Mouse (Mus musculus) heart, postnatal 0 days (tissue): Measurements from ENCODE around the gene Dvl2. TPM values are rescaled to one million over a fixed set of nuclear protein-coding genes. Genes with fewer than 3 reads are reported as not detected.

Experiments
- ATAC-seq: fragments of 200-750 bp; cut with Nextera tagmentation; 2 replicates; pipeline ENCODE4 v1.8.0; 2017; ENCODE audit warnings: low read depth, moderate number of reproducible peaks, moderate library complexity; ENCODE audit not compliant: insufficient read depth
- DNase-seq: peaks from one replicate; pipeline ENCODE4 v3.0.0-alpha.2; 2016; ENCODE audit warnings: low spot score
- H3K27ac ChIP-seq: fragments of 300-500 bp; sonication (generic); 2 replicates; pipeline ENCODE4 v1.5.1; 2014; ENCODE audit warnings: low read depth, mild to moderate bottlenecking
- H3K27me3 ChIP-seq: fragments of 300-500 bp; sonication (generic); 2 replicates; pipeline ENCODE4 v1.6.1; 2014; ENCODE audit warnings: low read length, mixed read lengths; ENCODE audit not compliant: control insufficient read depth, insufficient read depth
- H3K36me3 ChIP-seq: fragments of 300-500 bp; sonication (generic); replicated peaks from 2 replicates; pipeline ENCODE4 v1.6.1; 2014; ENCODE audit warnings: low read length, mixed read lengths; ENCODE audit not compliant: control insufficient read depth, insufficient read depth
- H3K4me1 ChIP-seq: fragments of 300-500 bp; sonication (generic); 2 replicates; pipeline ENCODE4 v1.6.1; 2014; ENCODE audit warnings: antibody characterized with exemption; ENCODE audit not compliant: control insufficient read depth, insufficient read depth
- H3K4me2 ChIP-seq: fragments of 300-500 bp; sonication (generic); 2 replicates; pipeline ENCODE4 v1.6.1; 2014; ENCODE audit warnings: low read depth, mild to moderate bottlenecking, low read length, moderate library complexity
- H3K4me3 ChIP-seq: fragments of 300-500 bp; sonication (generic); 2 replicates; pipeline ENCODE4 v1.5.1; 2014; ENCODE audit warnings: low read depth, low read length
- H3K9ac ChIP-seq: fragments of 300-500 bp; sonication (generic); replicated peaks from 2 replicates; pipeline ENCODE4 v1.6.1; 2014; ENCODE audit warnings: low read depth, low read length, mixed read lengths
- H3K9me3 ChIP-seq: fragments of 300-500 bp; sonication (generic); replicated peaks from 2 replicates; pipeline ENCODE4 v1.6.1; 2016; ENCODE audit warnings: low read length; ENCODE audit not compliant: control insufficient read depth
- CTCF ChIP-seq: IDR thresholded peaks from 2 replicates; pipeline ENCODE4 v1.5.1; 2016; ENCODE audit warnings: antibody characterized with exemption, control low read depth, low read depth
- EP300 ChIP-seq: IDR thresholded peaks from 2 replicates; pipeline ENCODE4 v1.6.1; 2016; ENCODE audit warnings: antibody characterized with exemption, low read depth
- WGBS: fragments of 180-500 bp; shearing (Covaris S2); extraction: QIAGEN DNeasy Blood & Tissue Kit; methylation state at CpG from one replicate; pipeline ENCODE4 v1.1.7; 2014; 5-methylcytosine and 5-hydroxymethylcytosine counted together
- polyA plus RNA-seq: library from polyadenylated mRNA; unstranded; fragments of >200 nt; fragmentation: Nextera tagmentation; extraction: Ambion mirVana; gene quantifications from 2 replicates; pipeline ENCODE4 v1.2.1, GENCODE M21; 2015
- total RNA-seq: library from RNA; depleted of rRNA; stranded (reverse); fragments of >200 nt; gene quantifications from 2 replicates; pipeline ENCODE4 v1.2.3, GENCODE M21; 2014; ENCODE audit warnings: low replicate concordance

The Dvl2 gene
- total and polyA plus RNA-seq, 2 experiments from 2014 or later = 6.5 to 10.8 TPM

GRCm38 (mm10) chr11:70001159-70001558, 764 bp downstream of the Dvl2 start:
- 7% methylated on average over 8 of the region's 8 CpGs for WGBS
- Histone ChIP-seq H3K9me3 (no peaks in the 10 kb centered on the region), H3K4me3 (peak overlapping the region; percentile 86), H3K36me3 (peaks cover 38% of the 10 kb centered on the region), H3K4me1 (peaks cover 11% of the 10 kb centered on the region), H3K27me3 (no peaks in the 10 kb centered on the region), H3K27ac (peak overlapping the region; percentile 87; the same call in 1 of the 2 replicates), H3K4me2 (peak overlapping the region; percentile 96), H3K9ac (peak overlapping the region; percentile 77)
- DNase-seq (no peak), ATAC-seq (no peak)
- TF ChIP-seq CTCF (no peak), EP300 (no peak)

DNA sequence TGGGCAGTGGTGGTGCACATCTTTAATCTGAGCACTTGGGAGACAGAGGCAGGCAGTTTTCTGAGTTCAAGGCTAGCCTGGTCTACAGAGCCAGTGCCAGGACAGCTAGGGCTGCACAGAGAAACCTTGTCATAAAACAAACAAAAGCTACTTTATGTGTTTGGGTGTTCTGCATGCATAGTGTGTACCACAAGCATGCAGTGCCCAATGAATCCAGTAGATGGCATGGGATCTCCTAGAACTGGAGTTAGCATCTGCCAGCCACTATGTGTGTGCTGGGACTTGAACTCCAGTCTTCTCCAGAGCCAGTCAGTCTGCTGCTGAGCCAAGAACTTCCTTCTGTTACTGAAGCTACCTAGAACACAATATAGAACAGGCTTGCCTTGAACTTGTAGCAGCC, 1.5 kb downstream of the Dvl2 start:
- no peak overlapping the region for H3K9ac ChIP-seq
- no peaks in the 10 kb centered on the region for H3K27me3 ChIP-seq
- H3K27ac ChIP-seq = no peak overlapping the region
- ATAC-seq (no peak), DNase-seq (no peak)
- H3K4me1 ChIP-seq = peaks cover 11% of the 10 kb centered on the region
- TF ChIP-seq CTCF (peak; percentile 53), EP300 (no peak)
- peaks cover 45% of the 10 kb centered on the region for H3K36me3 ChIP-seq
- H3K9me3 ChIP-seq = no peaks in the 10 kb centered on the region
- H3K4me2 ChIP-seq = peak overlapping the region; percentile 96; the same call in 1 of the 2 replicates
- no peak overlapping the region for H3K4me3 ChIP-seq

GRCm38 (mm10) chr11:70002471-70002870, 2.1 kb downstream of the Dvl2 start:
- TF ChIP-seq CTCF = no peak
- TF ChIP-seq EP300 = no peak
- Histone ChIP-seq H3K9ac (no peak overlapping the region), H3K4me1 (peaks cover 11% of the 10 kb centered on the region), H3K27ac (no peak overlapping the region), H3K4me2 (no peak overlapping the region), H3K27me3 (no peaks in the 10 kb centered on the region), H3K36me3 (peaks cover 51% of the 10 kb centered on the region), H3K9me3 (no peaks in the 10 kb centered on the region), H3K4me3 (no peak overlapping the region)
- no peak for ATAC-seq
- 95% methylated on average over 2 of the region's 2 CpGs for WGBS
- no peak for DNase-seq

DNA sequence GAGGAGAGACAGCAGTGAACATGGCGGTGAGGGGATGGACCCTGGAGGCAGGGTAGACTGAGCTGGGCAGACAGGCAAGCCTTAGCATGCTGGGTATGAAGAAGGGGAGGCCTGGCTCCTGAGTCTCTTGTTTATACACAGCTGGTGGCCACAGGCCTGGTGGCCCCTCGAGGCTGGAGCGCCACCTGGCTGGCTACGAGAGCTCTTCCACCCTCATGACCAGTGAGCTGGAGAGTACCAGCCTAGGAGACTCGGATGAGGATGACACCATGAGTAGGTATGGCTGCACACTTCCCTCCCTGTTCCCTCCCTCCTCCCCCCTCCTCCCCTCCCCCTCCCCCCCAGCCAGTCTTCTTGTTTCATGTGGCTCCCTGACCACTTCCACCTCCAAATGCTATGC, 5.1 kb downstream of the Dvl2 start:
- Histone ChIP-seq H3K27me3 (no peaks in the 10 kb centered on the region), H3K4me2 (no peak overlapping the region), H3K9me3 (no peaks in the 10 kb centered on the region), H3K4me3 (no peak overlapping the region), H3K4me1 (peaks cover 11% of the 10 kb centered on the region), H3K27ac (no peak overlapping the region), H3K9ac (no peak overlapping the region), H3K36me3 (peaks cover 60% of the 10 kb centered on the region)
- DNase-seq = no peak
- TF ChIP-seq CTCF = peak; percentile 48
- no peak for TF ChIP-seq EP300
- no peak for ATAC-seq
- WGBS = 50% methylated on average over 5 of the region's 5 CpGs

- 90% methylated on average over 6 of the region's 6 CpGs for WGBS
- no peak overlapping the region for H3K4me2 ChIP-seq
- no peaks in the 10 kb centered on the region for H3K9me3 ChIP-seq
- H3K9ac ChIP-seq = no peak overlapping the region
- H3K4me3 ChIP-seq = no peak overlapping the region
- DNase-seq (no peak), ATAC-seq (no peak)
- TF ChIP-seq EP300 = no peak
- no peak for TF ChIP-seq CTCF
- H3K27me3 ChIP-seq = no peaks in the 10 kb centered on the region
- H3K36me3 ChIP-seq = peaks cover 89% of the 10 kb centered on the region
- peaks cover 10% of the 10 kb centered on the region; the same call in 1 of the 2 replicates for H3K4me1 ChIP-seq
- H3K27ac ChIP-seq = no peak overlapping the region
Measured at GRCm38 (mm10) chr11:70010033-70010432, 9.6 kb downstream of the Dvl2 start.

DNA sequence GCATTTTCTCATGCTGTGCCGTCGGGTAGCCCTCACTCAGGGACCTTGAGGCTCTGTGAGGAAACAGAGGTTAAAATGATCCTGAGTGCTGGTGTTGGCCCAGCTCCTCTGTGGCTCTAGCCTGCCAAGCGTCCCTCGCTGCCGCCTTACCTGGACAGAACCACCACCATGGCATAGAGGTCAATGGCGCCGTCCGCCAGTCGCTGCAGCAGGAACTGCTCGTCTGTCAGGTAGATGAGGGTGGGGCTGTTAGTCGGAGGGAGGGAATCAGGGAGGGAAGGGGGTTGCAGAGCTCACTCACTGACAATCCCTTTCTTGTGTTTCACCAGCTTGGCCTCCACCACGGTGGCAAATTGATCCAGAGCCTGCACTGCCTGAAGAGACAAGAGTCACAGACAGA, 10.2 kb downstream of the Dvl2 start:
- Histone ChIP-seq H3K27ac (no peak overlapping the region), H3K4me2 (no peak overlapping the region), H3K27me3 (no peaks in the 10 kb centered on the region), H3K9me3 (no peaks in the 10 kb centered on the region), H3K36me3 (peaks cover 84% of the 10 kb centered on the region), H3K4me3 (no peak overlapping the region), H3K9ac (no peak overlapping the region), H3K4me1 (peaks cover 10% of the 10 kb centered on the region; the same call in 1 of the 2 replicates)
- DNase-seq (no peak), ATAC-seq (no peak)
- TF ChIP-seq EP300 (no peak), CTCF (no peak)
- WGBS = 76% methylated on average over 12 of the region's 12 CpGs
